Mouse (Mus musculus) gastrocnemius, postnatal 36 days (tissue): ENCODE results near the gene Cwc22. TPM values are rescaled to one million over a fixed set of nuclear protein-coding genes. Genes with fewer than 3 reads are reported as not detected.

Source experiments
- DNase-seq, 2 experiments: peaks; one replicate each; pipeline ENCODE4 v3.0.0; 2022
- intact Hi-C: fragments of 180-260 bp; cut with DNase I; formaldehyde crosslinking; loops from one replicate; pipeline ENCODE4 v1.15.1; 2025
- total RNA-seq, 2 experiments: library from RNA; stranded (reverse); gene quantifications; 2 replicates each; pipeline ENCODE4 v1.2.3; 2021

Gene Cwc22
- total RNA-seq, 2 experiments from 2014 or later, result 12.9 to 15.3 TPM

DNA sequence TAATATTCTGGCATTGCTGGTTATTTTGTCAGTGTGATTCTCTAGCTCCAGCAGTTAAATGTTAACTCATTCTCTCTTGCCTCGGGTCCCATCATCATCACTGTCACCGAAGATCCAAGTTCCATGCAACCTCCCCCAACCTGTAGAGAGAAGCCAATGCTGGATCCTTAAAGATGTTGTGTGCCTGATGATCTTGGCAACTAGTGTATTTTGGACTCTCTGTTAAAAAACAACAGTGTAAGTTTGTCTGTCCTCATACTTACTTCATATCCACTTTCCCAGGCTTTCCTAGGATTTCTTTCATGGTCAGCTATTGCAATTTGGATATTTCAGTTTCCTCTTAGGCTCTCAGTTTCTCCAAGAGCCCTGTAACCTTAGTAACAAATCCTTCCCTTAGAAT is 25.2 kb upstream of the Cwc22 start:
- DNase-seq, result no peak
- intact Hi-C loops, result loop anchor here (1.0 kb wide), 1 partner anchor 8 kb away; no protein-coding TSS in a partner anchor

DNA sequence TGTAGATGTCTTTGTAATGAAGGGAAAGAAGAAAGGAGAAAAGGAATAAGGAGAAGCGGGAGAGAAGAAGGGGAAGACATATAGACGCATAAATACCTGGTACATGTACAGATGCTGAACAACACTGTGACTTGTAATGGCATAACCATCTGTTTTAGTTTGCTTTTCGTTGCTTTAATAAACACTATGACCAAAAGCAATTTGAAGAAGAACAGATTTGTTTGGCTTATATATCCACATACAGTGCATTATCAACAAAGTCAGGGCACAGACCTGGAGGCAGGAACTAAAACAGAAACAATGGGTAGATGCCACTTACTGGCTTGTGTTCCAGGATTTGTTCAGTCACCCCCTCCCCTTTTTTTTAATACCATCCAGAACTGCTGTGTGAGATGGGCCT is 24.4 kb upstream of the Cwc22 start:
- intact Hi-C loops, result no loop called here
- no peak for DNase-seq

DNA sequence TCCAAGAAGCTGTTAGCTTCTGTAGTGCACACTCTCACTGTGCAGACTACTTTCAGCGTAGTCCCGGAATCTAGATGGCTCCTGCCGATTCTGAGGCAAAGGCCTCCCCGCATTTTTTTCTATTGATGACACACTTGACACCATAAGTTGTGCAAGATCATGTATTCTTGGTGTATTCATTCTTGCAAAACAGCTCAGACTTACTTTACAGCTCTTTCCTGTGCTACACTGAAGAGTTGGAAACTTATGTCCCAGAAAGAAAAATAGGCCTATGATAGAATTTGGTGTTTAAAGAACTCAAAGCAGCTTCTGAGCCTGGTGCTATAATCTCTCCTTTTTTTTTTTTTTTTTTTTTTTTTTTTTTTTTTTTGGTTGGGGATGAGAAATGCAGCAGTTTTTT is 23.8 kb upstream of the Cwc22 start:
- DNase-seq, result no peak
- intact Hi-C loops, result no loop called here

DNA sequence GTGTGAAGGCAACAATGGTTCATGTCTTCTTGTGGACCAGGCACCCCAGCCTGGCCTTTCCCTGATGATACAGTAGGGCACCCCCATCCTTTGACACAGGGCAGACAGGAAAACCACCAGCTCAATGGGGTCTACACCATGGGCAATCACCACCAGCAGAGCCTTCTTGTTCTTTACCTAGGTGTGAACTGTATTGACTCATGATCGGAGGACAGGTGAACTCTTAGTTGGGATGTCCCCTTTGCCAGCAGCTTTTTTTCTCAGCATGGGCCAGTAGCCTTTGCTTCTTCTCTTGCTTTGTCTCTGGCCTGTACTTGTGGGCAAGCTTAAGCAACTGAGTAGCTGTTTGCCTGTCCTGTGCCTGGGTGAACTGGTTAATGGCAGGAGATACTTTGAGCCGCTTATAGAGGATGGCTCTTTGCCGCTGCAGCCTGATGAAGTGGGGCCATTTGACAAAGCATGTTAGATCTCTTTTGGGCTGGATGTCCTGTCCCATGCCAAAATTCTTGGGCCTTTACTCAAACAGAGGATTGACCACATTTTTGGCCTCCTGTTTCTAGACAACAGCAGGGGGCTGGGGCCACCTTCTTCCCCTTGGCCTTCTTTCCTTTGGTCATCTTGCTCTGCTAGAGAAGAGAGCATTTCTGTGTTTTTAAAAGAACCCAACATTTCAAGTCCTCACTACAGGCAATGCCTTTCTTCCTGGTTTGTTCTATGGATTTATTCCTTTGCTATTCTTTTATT is 16.4 kb upstream of the Cwc22 start:
- DNase-seq, result no peak
- intact Hi-C loops, result loop anchor here (1.0 kb wide), 1 partner anchor 9 kb away; no protein-coding TSS in a partner anchor

DNA sequence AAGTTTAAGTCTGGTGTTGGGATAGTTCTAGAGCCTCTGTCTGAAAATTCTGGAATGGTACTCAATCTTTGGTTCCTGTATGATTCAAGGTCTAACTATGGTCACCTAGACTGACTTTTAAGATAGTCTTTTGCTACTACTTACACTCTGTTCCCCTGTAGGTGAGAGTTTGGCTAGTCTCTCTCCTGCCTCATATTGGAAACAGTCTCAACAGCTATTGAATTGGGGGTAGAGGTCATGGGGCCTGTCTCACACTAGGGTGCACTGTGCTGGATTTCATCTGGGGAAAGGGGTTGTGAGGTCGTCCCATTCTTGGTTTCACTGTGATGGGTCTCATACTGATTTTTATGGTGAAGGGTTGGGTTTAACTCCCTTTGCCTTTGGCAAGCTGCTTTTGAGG is 15.1 kb upstream of the Cwc22 start:
- no peak for DNase-seq
- intact Hi-C loops, result no loop called here

DNA sequence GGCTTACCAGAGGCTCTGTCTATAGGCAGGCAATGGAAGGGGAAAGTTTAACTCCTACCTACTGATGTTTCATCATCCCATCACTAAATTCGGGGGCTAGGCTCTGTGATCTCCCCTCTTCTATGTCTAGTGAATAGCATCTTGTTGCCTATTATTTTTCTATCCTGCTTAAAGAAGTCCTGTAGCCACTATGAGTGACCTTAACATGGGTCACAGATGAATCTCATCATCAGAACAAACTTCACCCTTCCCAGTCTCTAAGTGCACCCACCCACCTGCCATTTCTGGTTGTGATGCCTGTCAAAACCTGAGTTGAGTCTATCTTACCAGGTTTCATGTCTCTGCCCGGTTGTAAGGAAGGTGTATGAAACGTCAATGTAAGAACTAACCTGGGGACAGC is 14.5 kb upstream of the Cwc22 start:
- DNase-seq, result no peak
- intact Hi-C loops, result no loop called here

DNA sequence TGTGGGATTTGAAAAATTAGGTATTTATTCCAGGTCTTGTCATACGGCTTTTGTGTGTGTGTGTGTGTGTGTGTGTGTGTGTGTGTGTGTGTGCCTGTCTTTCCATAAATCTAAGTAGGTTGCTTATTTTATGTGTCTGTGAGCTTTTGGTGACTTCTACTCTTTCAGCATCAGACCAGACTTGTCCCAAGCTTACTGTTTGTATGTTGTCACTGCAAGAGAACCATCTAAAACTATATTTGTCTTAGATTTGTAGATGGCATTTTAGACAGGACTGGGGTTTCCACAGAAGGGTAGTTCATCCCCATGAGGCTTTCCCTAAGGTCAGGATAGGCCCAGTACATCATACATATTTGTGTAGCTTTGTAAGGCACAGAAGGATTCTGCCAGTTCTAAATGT is 13.2 kb upstream of the Cwc22 start:
- intact Hi-C loops, result no loop called here
- no peak for DNase-seq

DNA sequence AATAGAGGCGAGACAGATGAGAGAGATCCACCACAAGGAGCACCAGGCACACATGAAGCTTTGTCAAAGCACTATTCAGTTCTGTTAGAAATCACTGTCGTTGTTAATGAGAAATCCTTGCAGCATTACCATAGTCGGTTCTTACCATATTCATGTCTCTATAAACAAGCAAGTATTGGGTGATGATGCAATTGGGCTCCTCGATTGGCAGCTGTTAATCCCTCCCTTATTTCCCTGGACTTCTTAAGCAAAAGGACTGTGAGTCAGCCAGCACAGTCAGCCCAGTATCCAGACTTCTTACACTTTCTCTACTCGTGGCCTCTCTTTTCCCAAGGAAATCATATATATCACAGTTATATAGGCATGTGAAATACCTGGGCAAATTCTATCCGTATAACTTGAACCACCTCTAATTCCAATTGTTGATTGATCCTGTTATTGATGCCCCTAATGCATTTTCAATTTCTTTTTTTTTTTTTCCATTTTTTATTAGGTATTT is 5.3 kb upstream of the Cwc22 start:
- intact Hi-C loops, result no loop called here
- no peak for DNase-seq

DNA sequence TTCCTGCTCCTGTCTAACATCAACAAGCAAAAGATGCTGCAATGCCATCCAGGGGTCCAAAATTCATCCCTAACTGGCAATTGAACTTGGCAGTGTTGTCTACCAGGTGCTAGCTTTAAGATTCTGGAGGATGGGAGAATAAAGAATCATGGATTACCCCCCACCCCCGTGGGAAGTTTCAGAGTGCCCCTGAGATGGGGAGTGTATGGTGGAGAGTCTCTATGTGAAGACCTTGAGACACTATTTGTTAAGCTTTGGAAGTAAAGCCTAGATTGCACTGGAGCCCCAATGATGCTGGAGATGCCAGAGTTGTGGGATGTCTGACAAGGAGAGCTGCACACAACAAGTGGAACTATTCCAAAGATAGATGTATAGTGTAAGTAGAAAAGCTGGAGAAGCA is 3.9 kb upstream of the Cwc22 start:
- intact Hi-C loops, result no loop called here
- no peak for DNase-seq

DNA sequence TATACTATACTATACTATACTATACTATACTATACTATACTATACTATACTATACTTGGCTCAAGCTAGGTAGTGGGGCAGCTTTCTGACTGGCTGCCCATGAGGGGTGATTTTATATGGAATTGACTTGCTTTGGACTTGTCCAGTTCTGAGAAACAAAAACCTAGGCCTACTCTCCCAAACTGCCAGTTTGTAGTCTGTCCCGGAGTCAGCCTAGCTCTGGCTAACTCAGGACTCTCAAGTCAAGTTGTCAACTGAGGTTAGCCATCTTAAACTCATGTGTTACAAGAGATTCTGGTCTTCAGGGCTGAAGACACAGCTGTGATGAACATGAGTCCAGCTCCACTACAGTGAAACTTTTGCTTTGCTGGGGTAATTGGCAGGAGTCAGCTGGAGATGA is 3.3 kb upstream of the Cwc22 start:
- intact Hi-C loops, result no loop called here

DNA sequence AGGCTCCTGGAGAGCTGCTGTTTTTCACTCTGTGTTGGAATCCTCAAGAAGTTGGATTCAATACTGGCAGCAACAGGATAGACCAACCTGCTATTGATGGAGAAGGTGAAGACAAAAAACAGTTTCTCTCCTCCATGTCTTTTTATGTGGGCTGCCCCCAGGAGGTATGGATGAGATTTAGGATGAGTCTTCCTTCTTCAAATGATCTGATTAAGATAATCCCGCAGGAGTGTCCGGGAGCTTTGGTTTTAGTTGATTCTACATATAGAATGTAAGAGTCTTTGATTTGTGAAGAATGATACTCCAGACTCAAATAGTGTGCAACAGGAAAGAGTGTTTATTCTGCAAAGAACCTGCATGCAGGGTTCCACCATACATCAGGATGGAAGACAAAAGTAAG is 2.7 kb upstream of the Cwc22 start:
- DNase-seq, result no peak
- intact Hi-C loops, result no loop called here

More for the DNA sequence above, 3.3 kb upstream of the Cwc22 start:
- no peak for DNase-seq

DNA sequence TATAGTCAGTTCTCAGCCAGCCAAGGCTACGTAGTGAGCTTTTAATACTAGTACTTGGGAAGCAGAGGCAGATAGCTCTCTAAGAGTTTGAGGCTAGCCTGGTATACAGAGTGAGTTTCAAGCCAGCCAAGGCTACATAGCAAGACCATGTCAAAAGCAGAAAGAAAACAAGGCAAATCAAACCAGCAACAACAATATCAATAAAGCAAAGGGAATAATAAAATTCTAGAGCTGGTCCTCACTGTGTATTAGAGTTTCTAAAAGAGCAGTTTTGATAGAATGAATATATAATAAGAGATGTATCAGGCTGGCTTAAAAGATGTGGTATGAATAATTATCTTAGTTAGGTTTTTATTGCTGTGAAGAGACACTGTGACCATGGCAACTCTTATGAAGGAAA is 2.0 kb upstream of the Cwc22 start:
- intact Hi-C loops, result no loop called here
- no peak for DNase-seq

DNA sequence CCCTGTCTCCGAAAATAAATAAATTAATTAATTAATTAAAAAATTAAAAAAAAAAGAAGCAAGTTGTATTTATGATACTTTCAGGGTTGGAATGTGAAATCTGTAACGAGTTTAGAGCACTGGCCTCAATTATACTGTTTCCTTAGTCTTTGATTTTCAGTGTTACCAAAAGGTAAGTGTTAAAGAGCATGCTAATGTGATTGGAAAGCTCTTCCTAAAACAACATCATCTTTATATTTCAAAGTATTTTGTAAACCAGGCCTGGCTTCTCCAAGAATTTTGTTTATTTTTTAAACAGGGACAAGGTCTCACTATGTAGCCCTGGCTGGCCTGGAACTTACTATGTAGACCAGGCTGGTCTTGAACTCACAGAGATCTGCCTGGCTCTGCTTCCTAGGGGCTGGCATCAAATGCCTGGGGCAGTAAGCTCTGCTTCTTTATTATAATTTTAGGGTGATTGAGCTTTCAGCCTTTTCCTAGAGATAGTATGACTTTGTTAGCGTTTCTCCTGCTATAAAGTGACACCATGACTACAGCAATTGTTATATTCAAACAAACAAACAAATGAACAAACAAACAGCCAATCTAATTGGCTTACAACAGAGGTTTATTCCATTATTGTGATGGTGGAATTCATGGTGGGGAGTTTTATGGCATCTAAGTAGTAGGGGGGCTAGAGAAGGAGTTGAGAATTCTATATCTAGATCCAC is 1.1 kb upstream of the Cwc22 start:
- intact Hi-C loops, result no loop called here
- no peak for DNase-seq

DNA sequence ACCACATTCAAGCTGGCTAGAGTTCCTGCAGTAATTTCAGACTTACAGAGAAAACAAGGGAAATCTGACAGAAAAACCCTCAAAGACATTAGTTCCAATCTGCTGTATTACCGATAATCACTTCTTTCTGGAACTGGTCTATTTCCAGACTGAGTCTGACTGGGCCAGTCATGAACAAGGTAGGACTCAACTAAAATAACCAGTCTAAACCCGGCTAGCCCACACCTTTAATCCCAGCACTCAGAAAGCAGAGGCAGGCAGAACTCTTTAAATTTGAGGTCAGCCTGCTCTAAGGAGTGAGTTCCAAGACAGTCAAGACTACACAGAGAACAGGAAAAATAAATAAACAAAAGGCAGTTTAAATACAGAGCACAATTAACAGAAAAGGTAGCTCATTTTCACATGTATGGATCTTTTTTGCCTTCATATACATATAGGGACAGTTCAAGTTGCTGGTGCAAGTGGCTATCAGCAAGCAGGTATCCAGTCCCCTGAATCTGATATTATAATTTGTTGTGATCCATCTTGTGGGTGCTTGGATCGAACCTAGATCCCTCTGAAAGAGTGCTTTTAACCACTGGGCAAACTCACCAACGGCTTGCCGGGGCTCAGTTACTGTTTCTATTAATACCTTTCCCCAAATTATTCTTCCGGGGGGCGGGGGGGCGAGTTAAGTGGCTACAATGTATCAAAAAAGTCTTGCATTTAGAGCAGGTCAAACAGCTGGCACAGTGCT is 1.1 kb downstream of the Cwc22 start:
- no peak for DNase-seq
- intact Hi-C loops, result no loop called here

DNA sequence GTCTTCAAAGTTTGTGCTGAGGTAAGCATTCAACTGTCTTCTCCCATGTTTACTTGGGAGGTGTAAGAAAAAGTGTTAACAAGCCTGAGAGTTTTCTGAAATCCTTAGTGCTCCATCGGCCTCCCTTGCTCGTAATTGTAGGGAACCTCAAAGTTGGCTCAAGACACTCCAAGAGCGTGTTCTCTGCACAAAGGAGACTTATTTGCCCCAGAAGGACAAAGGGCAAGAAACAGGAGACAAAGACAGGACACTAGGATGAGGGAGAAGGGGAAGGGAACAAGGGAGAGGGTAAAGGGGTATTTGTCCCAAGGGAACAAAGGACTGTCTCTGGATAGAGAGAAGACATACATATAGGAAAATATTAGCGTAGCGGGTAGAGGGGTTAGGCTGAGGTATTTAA is 1.9 kb downstream of the Cwc22 start:
- DNase-seq, result no peak
- intact Hi-C loops, result no loop called here

DNA sequence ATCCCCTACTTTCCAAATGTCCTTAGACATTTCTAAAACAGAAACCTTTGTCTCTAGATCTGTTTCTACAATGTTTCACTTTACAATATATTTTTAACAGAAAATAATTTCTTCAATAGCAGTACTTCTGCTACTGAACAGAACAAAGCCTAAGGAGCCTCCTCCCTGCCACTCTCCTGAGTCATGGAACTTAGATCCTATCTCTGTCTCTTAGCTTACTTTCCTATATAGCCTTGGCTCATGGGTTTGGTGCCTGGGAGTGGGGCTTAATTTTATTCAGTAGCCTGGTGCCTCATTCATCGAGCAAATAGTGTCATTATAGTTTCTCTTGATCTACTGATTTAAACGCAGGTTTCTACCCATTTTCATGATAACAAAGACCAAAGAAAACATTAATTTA is 4.2 kb downstream of the Cwc22 start:
- intact Hi-C loops, result no loop called here
- no peak for DNase-seq

DNA sequence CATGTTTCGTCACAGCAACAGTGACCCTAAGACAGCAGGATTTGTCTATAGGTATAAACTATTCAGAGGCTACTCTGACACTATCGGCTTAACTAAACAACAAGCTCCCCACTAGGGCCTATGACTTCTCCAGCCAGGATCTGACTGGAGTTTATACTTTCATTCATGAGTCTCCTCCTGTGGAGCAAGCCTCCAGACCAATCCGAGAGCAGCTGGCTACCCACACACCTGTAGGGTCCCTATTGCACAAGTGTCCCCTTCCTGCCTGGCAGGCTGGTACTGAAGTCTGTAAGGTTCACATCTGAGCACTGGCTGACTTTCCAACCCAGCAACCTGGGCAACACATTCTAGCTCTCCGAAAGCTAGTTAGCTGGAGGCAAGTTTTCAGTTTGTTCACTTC is 7.9 kb downstream of the Cwc22 start:
- intact Hi-C loops, result no loop called here
- no peak for DNase-seq

DNA sequence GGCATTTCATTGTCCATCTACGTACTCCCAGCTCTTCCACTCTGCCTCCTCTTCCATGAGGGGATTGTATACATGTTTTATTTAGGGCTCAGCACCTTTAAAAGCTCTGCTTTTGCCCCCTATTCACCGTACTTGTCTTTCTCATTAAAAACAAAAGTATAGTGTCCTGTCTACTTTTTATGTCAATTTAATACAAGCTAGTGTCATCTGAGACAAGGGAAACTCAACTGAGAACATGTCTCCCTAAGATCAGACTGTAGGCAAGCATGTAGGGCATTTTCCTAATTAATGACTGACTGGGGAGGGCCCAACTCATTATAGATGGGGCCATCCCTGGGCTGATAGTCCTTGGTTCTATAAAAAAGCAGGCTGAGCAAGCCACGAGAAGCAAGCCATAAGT is 8.4 kb downstream of the Cwc22 start:
- no peak for DNase-seq
- intact Hi-C loops, result no loop called here

DNA sequence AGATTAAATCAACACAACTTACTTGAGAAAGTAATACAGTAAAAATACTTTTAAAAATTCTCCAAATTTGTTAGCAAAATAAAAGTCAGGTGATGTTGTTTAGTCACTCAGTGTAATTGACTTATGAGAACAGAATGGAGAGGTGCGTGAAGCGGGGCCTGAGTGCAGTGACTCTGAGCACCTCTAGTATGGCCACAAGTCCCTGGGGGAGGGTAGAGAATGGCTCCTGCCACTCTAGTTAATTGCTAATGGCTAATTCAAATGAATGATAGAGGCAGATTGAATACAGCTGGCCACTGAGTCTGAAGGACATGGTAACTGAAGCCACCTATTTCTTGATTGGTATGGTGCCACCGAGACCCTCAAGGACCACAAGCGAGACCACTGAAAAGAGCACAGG is 12.0 kb downstream of the Cwc22 start:
- DNase-seq, result no peak
- intact Hi-C loops, result no loop called here

DNA sequence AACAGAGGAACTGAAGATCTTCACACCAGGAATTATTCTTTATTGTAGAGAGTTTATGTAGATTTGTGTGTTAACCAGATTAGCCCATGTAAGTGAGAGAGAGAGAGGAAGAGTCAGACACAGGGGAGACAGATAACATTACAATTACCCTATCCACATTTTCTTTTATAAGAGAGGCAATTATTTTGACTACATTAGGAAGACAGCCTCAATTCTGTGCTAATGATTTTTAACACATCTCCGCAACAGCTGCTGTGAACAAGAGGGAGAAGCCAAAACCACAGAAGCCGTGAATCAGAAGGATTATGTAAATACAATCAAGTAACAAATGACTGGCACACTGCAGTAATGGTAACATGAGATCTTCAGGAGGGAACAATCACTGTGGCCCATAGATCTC is 12.5 kb downstream of the Cwc22 start:
- no peak for DNase-seq
- intact Hi-C loops, result no loop called here

DNA sequence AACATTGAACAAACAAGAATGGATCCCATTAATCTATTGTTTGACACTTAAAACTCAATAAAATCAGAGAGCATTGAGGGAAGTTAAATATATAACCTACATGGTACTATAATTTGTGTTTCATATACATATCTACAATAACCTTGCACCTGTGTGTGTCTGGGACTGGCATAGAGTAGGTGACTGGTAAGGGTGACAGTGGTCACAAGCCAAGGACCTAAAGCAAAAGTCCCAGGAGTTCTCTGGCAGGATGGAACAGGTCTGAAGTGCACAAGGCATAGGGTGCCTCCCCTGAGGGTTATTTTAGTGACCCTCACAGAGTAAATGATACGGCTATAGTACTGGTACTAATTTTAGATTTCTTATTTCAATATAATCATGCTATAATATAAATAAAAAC is 14.2 kb downstream of the Cwc22 start:
- DNase-seq, result no peak
- intact Hi-C loops, result no loop called here

DNA sequence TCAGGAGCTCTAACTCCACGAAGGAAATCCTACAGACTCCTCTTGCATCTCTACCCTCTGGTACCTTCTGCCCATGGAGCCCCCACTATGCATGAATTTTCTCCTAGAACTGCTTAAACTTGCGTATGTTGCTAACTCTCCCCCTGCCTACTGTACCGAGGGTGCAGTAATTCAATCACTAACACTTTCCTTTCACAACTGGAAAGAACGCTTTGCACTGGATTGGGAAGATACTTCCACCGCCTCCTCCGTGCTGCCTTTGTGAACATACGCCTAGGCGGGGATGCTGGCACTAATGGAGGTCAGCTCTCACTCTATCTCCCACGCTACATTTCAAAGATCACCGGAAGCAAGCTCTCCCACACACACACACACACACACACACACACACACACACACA is 17.8 kb downstream of the Cwc22 start:
- DNase-seq, result no peak
- intact Hi-C loops, result no loop called here
